Mouse (Mus musculus) c-Kit-positive CD71-negative TER-119-negative erythroid progenitor cells, embryonic 14.5 days (primary cell): ENCODE measurements around the gene Kif2a.
"Not testable (repeated sequence)": the region's sequence is repeated elsewhere in the genome, so short reads cannot be mapped to it uniquely, and the experiment has no call there.

ENCODE experiments used
- DNase-seq: peaks from one replicate; pipeline ENCODE4 v3.0.0-alpha.2; 2013; ENCODE audit warnings: low read depth

The Kif2a gene

GRCm38 (mm10) chr13:106936256-106937137 is 85.4 kb downstream of the Kif2a start, which contains the start of gene Ipo11:
Gene Ipo11 (minus strand): TSS chr13:106936958.
- peak; percentile 94 for DNase-seq

- no peak for DNase-seq
Observed at GRCm38 (mm10) chr13:106935871-106936255, 86.1 kb downstream of the Kif2a start.

GRCm38 (mm10) chr13:106929201-106929600 is 92.7 kb downstream of the Kif2a start:
- DNase-seq, result no peak

- DNase-seq, result no peak
Observed at GRCm38 (mm10) chr13:106928296-106928695, 93.6 kb downstream of the Kif2a start.

GRCm38 (mm10) chr13:106925921-106926320 is 96.0 kb downstream of the Kif2a start:
- DNase-seq, result not testable (repeated sequence)

GRCm38 (mm10) chr13:106918322-106919050 is 103.4 kb downstream of the Kif2a start:
- no peak for DNase-seq

GRCm38 (mm10) chr13:106913125-106913736 is 108.7 kb downstream of the Kif2a start:
- no peak for DNase-seq

GRCm38 (mm10) chr13:106910096-106910495 is 111.8 kb downstream of the Kif2a start:
- DNase-seq, result no peak
